In the genomic region with DNA sequence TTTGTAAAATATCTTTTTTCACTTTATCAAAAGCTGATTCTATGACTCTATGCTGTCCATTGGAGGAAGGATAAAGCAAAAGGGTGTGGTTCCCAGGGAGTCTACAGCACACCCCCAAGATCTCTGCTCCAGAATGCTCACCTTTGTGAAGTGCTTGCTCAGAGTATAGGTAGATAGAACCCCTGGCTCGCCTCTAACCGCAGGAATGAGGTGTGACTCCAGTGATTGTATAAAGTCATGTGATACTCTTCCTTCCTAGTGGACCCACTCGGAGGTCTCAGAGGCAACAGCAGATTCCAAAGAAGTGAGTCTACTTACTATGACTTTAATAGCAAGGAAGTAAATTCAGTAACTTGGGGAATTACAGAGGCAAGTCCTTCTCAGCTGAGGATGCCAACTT, we compare ENCODE assay signal across 27 mouse cellular contexts. TPM values are rescaled to one million over a fixed set of nuclear protein-coding genes. Genes with fewer than 3 reads are reported as not detected.
DNase-seq lines count a peak whose midpoint lies in the region; ATAC-seq and TF ChIP-seq lines count a peak whose summit lies in the region.
"Had no signal": no experiment of that assay in that cellular context is flagged by ENCODE, and none has a peak within 500 bp of the region (broad histone marks: within the 10 kb centered on the region; RNA-seq: fewer than 3 reads in every experiment).

No protein-coding gene starts in this region.

- no peak overlapping the region for H3K4me2 ChIP-seq in lung, postnatal 0 days (replicated peaks; ENCODE audit: low read depth, low read length)
- H3K4me2 ChIP-seq: embryonic facial prominence, embryonic 12.5 days; forebrain, embryonic 13.5 days; heart, embryonic 15.5 days; midbrain, embryonic 13.5 days; neural tube, embryonic 13.5 days had no signal

- no peaks in the 10 kb centered on the region for H3K27me3 ChIP-seq in lung, postnatal 0 days (replicated peaks; ENCODE audit: insufficient read depth, low read length)
- H3K27me3 ChIP-seq: embryonic facial prominence, embryonic 12.5 days; forebrain, embryonic 13.5 days; heart, embryonic 15.5 days; midbrain, embryonic 13.5 days; neural tube, embryonic 13.5 days had no signal

- H3K4me3 ChIP-seq in lung, postnatal 0 days (ENCODE audit: low read depth, low read length) = no peak overlapping the region
- H3K4me3 ChIP-seq: embryonic facial prominence, embryonic 12.5 days; erythroblast, embryonic 14.5 days; forebrain, embryonic 13.5 days; heart, adult 2 months; heart, embryonic 15.5 days; layer of hippocampus, adult 2 months; midbrain, embryonic 13.5 days; neural tube, embryonic 13.5 days had no signal

- H3K9me3 ChIP-seq in lung, postnatal 0 days (ENCODE audit: low read length) = no peaks in the 10 kb centered on the region
- H3K9me3 ChIP-seq: embryonic facial prominence, embryonic 12.5 days; forebrain, embryonic 13.5 days; G1E; heart, embryonic 15.5 days; midbrain, embryonic 13.5 days; neural tube, embryonic 13.5 days had no signal

- no peaks in the 10 kb centered on the region for H3K4me1 ChIP-seq in lung, postnatal 0 days (ENCODE audit: insufficient read depth, low read depth, low read length)
- H3K4me1 ChIP-seq: midbrain, embryonic 13.5 days; neural tube, embryonic 13.5 days had no signal

- H3K27ac ChIP-seq in lung, postnatal 0 days (ENCODE audit: low read length) = 0 out of 2 replicates have a peak overlapping the region, but pooled peaks have one; percentile 11
- H3K27ac ChIP-seq: embryonic facial prominence, embryonic 12.5 days; forebrain, embryonic 13.5 days; heart, adult 2 months; heart, embryonic 15.5 days; hindbrain, postnatal 0 days; kidney, postnatal 0 days; layer of hippocampus, adult 2 months; midbrain, embryonic 13.5 days; neural tube, embryonic 13.5 days had no signal

- H3K9ac ChIP-seq in lung, postnatal 0 days (replicated peaks; ENCODE audit: low read depth) = no peak overlapping the region
- H3K9ac ChIP-seq: embryonic facial prominence, embryonic 12.5 days; forebrain, embryonic 13.5 days; heart, embryonic 15.5 days; midbrain, embryonic 13.5 days; neural tube, embryonic 13.5 days had no signal

- TF ChIP-seq EP300 in lung, postnatal 0 days (IDR thresholded peaks at IDR 0.05) = peak; percentile 90

- no peak for TF ChIP-seq CTCF in lung, postnatal 0 days (IDR thresholded peaks at IDR 0.05)

- peak; percentile 28 to 69 for DNase-seq in lung, adult 18-20 months
- DNase-seq in lung, postnatal 14 days = no peak
- peak; percentile 72 for DNase-seq in ES-CJ7 (ENCODE audit: low read depth, low spot score)
- peak; percentile 87 for DNase-seq in lung, postnatal 0 days (ENCODE audit: low spot score)
- DNase-seq in embryo, embryonic 10.5 days (ENCODE audit: low spot score) = no peak
- no peak for DNase-seq in Muller cell, postnatal 12 days (ENCODE audit: inconsistent ontology term)
- DNase-seq in adrenal gland, postnatal 4 days (ENCODE audit: low spot score in 2 of 2) = no peak
- DNase-seq: adrenal gland, adult 2 months; cerebellum, adult 9-10 months; gastrocnemius, postnatal 10 days; heart, adult 2 months; kidney, adult 18-20 months; left cerebral cortex, postnatal 4 days; right cerebral cortex, adult 18-20 months; thymus, postnatal 36 days had no signal

- WGBS in lung, postnatal 0 days = 34% methylated on average over 3 of the region's 3 CpGs

- H3K36me3 ChIP-seq in lung, postnatal 0 days (ENCODE audit: insufficient read depth, low read length) = no peaks in the 10 kb centered on the region
- H3K36me3 ChIP-seq: embryonic facial prominence, embryonic 12.5 days; G1E; heart, embryonic 15.5 days; midbrain, embryonic 13.5 days; neural tube, embryonic 13.5 days had no signal

- peak; percentile 89 for ATAC-seq in lung, postnatal 0 days
- ATAC-seq: forebrain, embryonic 13.5 days; hindbrain, postnatal 0 days; midbrain, embryonic 13.5 days had no signal

RNA-seq across cellular contexts. Expression of gene Gm33543, which starts 19.9 kb away (rescaled TPM):
- not detected in 2 replicates for polyA plus RNA-seq in lung, postnatal 0 days (2015; fragmentation: Nextera tagmentation; extraction: Ambion mirVana)
- total RNA-seq in adrenal gland, postnatal 4 days (2021) = under 1 TPM in 1 of 2 experiments, not detected in 1; 0.23 TPM
- total RNA-seq: adrenal gland, adult 2 months; common myeloid progenitor, adult 5-6 weeks; hematopoietic stem cell, adult 5-6 weeks; hindbrain, postnatal 0 days; layer of hippocampus, adult 2 months; left cerebral cortex, postnatal 4 days had no signal
- polyA plus RNA-seq: adrenal gland, adult 2 months; embryonic facial prominence, embryonic 12.5 days; erythroblast, embryonic 14.5 days; forebrain, embryonic 13.5 days; G1E; heart, embryonic 15.5 days; midbrain, embryonic 13.5 days; neural tube, embryonic 13.5 days had no signal

Comparison
In these comparisons a context has a peak if more than half of its experiments do, and no peak if none do; other contexts are left out.
1. DNase-seq: peak in lung, adult 18-20 months (2 of 2), ES-CJ7 (single experiment) and lung, postnatal 0 days (single experiment); none in lung, postnatal 14 days (single experiment), embryo, embryonic 10.5 days (single experiment), Muller cell, postnatal 12 days (single experiment) and adrenal gland, postnatal 4 days (0 of 2).